Mouse (Mus musculus) lung, embryonic 14.5 days (tissue): Measurements from ENCODE around the gene Nudt16l1. TPM values are rescaled to one million over a fixed set of nuclear protein-coding genes. Genes with fewer than 3 reads are reported as not detected.

Experiments used
- ATAC-seq: fragments of 200-750 bp; cut with Nextera tagmentation; 2 replicates; pipeline ENCODE4 v1.8.0; 2017; ENCODE audit warnings: mild to moderate bottlenecking, moderate TSS enrichment, moderate library complexity; ENCODE audit not compliant: insufficient read depth
- DNase-seq: peaks from one replicate; pipeline ENCODE4 v3.0.0-alpha.2; 2015
- H3K27ac ChIP-seq: fragments of 300-500 bp; sonication (generic); 2 replicates; pipeline ENCODE4 v1.5.1; 2014; ENCODE audit warnings: low read depth, mild to moderate bottlenecking, moderate library complexity
- H3K27me3 ChIP-seq: fragments of 300-500 bp; sonication (generic); 2 replicates; pipeline ENCODE4 v1.6.1; 2014; ENCODE audit warnings: low read length, control low read depth; ENCODE audit not compliant: insufficient read depth
- H3K36me3 ChIP-seq: fragments of 300-500 bp; sonication (generic); 2 replicates; pipeline ENCODE4 v1.6.1; 2014; ENCODE audit warnings: control low read depth; ENCODE audit not compliant: insufficient read depth
- H3K4me1 ChIP-seq: fragments of 300-500 bp; sonication (generic); 2 replicates; pipeline ENCODE4 v1.6.1; 2014; ENCODE audit warnings: antibody characterized with exemption, control low read depth; ENCODE audit not compliant: insufficient read depth
- H3K4me2 ChIP-seq: fragments of 300-500 bp; sonication (generic); 2 replicates; pipeline ENCODE4 v1.6.1; 2014; ENCODE audit warnings: mild to moderate bottlenecking
- H3K4me3 ChIP-seq: fragments of 300-500 bp; sonication (generic); 2 replicates; pipeline ENCODE4 v1.5.1; 2014; ENCODE audit warnings: low read depth, low read length
- H3K9ac ChIP-seq: fragments of 300-500 bp; sonication (generic); 2 replicates; pipeline ENCODE4 v1.6.1; 2014
- H3K9me3 ChIP-seq: fragments of 300-500 bp; sonication (generic); 2 replicates; pipeline ENCODE4 v1.6.1; 2016; ENCODE audit warnings: low read depth, low read length, control low read depth
- CTCF ChIP-seq: IDR thresholded peaks from 2 replicates; pipeline ENCODE4 v1.5.1; 2016; ENCODE audit warnings: antibody characterized with exemption, low read depth
- WGBS: fragments of 180-500 bp; shearing (Covaris S2); extraction: QIAGEN DNeasy Blood & Tissue Kit; methylation state at CpG from one replicate; pipeline ENCODE4 v1.1.7; 2014; 5-methylcytosine and 5-hydroxymethylcytosine counted together
- polyA plus RNA-seq: library from polyadenylated mRNA; unstranded; fragments of >200 nt; fragmentation: Nextera tagmentation; extraction: Ambion mirVana; gene quantifications from 2 replicates; pipeline ENCODE4 v1.2.1, GENCODE M21; 2014

Nudt16l1 gene
- polyA plus RNA-seq, 1 experiment from 2014 or later, result 154 TPM

DNA sequence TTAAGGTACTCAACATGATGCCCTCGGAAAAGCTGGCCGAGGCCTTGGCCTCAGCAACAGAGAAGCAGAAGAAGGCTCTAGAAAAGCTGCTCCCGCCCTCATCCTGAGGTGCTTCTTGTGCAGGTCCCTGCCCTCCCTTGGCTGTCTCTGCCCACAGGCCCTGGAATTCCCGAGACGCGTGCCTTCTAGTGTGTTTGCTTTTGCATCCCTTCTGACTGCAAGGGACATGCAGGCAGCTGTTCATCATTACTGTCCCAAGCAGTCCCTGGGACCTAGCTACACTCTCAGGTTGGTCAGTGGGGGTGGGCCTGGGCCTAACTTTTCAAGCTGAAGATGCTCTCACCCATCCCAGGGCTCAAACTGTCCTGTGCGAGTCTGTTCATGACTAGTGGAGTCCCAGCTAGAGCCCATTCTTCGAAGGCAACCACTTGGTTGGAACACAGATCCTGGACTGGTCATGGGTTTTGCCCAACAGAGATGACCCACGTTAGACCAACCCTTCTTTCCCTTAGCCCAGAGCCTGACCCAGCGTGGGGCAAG lies 1.8 kb downstream of the Nudt16l1 start:
- Histone ChIP-seq H3K9me3 (no peaks in the 10 kb centered on the region), H3K27ac (no peak overlapping the region; the same call in 1 of the 2 replicates), H3K4me2 (peak overlapping the region; percentile 92), H3K36me3 (peaks cover 69% of the 10 kb centered on the region), H3K27me3 (no peaks in the 10 kb centered on the region), H3K4me3 (no peak overlapping the region), H3K4me1 (0 out of 2 replicates have a peak, but pooled peaks cover 3% of the 10 kb centered on the region), H3K9ac (no peak overlapping the region)
- TF ChIP-seq CTCF, result no peak
- 77% methylated on average over 10 of the region's 10 CpGs for WGBS
- no peak for DNase-seq
- no peak for ATAC-seq

DNA sequence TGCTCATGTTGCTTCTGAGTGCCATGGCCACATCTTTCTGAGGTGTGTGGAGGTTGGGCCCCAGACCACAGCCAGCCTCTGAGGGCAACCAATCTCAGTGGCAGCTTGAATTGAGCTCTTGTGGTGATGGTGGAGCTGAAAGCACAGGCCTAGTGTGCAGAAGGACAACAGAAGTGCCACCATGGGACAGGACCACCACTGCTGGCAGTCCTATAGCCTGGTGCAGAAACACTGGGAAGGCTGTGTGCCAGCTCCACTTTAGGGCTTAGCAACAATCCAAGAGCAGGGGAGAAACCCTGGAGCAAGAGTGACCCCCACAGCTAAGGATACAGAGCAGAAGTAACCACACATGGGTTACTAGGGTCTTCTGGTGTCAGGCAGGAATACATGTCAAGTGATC lies 2.5 kb downstream of the Nudt16l1 start:
- Histone ChIP-seq H3K9ac (no peak overlapping the region), H3K9me3 (no peaks in the 10 kb centered on the region), H3K4me1 (0 out of 2 replicates have a peak, but pooled peaks cover 3% of the 10 kb centered on the region), H3K4me3 (no peak overlapping the region), H3K36me3 (peaks cover 68% of the 10 kb centered on the region), H3K4me2 (no peak overlapping the region), H3K27ac (no peak overlapping the region), H3K27me3 (no peaks in the 10 kb centered on the region)
- TF ChIP-seq CTCF, result no peak
- no peak for DNase-seq
- ATAC-seq, result no peak

GRCm38 (mm10) chr16:4942868-4943267 lies 4.3 kb downstream of the Nudt16l1 start:
- Histone ChIP-seq H3K9me3 (no peaks in the 10 kb centered on the region), H3K27ac (no peak overlapping the region), H3K9ac (no peak overlapping the region), H3K4me1 (0 out of 2 replicates have a peak, but pooled peaks cover 3% of the 10 kb centered on the region), H3K36me3 (peaks cover 68% of the 10 kb centered on the region), H3K4me3 (no peak overlapping the region), H3K4me2 (no peak overlapping the region), H3K27me3 (no peaks in the 10 kb centered on the region)
- no peak for TF ChIP-seq CTCF
- no peak for DNase-seq
- ATAC-seq, result no peak
- 91% methylated on average over 8 of the region's 8 CpGs for WGBS

DNA sequence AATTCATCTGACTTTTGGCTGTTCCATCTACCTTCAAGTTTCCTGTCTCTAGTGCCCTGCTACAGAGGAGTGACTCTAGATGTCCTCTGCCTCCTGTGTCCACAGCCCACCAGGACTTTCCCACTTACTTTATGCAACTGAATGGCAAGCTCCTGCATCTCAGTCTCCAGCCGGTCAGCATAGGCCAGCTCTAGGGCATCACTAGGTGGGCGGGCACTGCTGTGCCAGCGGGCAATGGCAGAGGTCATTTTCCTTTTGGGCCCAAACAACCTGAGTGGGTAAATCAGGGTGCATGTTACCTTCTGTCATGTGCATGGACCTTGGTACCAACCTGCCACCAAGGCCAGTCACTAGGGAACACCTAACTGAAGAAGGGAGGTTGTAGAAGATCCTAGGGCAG lies 4.9 kb downstream of the Nudt16l1 start:
- Histone ChIP-seq H3K9ac (no peak overlapping the region), H3K27ac (no peak overlapping the region), H3K9me3 (no peaks in the 10 kb centered on the region), H3K4me1 (0 out of 2 replicates have a peak, but pooled peaks cover 3% of the 10 kb centered on the region), H3K4me2 (no peak overlapping the region), H3K36me3 (peaks cover 72% of the 10 kb centered on the region), H3K27me3 (no peaks in the 10 kb centered on the region), H3K4me3 (no peak overlapping the region)
- 82% methylated on average over 3 of the region's 3 CpGs for WGBS
- TF ChIP-seq CTCF, result no peak
- no peak for ATAC-seq
- no peak for DNase-seq

- 74% methylated on average over 4 of the region's 4 CpGs for WGBS
- no peak for DNase-seq
Observed at GRCm38 (mm10) chr16:4945415-4945814, 6.9 kb downstream of the Nudt16l1 start.

DNA sequence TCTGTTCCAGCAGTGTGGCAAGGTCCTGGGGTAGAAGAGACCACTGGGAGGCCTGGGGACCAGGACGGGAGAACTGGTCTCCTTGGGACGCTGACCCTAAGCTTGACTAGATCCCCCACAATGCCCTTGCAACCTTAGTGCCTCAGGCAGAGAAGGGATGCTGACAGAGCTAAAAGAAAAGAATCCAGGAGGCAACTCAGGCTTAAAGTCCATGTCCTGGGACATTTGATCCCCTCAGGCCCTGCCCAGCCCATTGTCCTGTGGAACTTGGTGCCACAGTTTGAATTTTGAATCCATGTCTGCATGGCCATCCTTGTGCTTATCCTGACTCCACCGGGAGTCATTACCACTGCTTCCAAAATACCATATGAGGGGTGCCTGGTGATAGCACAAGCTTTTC lies 7.6 kb downstream of the Nudt16l1 start:
- peaks cover 81% of the 10 kb centered on the region for H3K36me3 ChIP-seq
- ATAC-seq, result no peak
- no peak for TF ChIP-seq CTCF

More at GRCm38 (mm10) chr16:4945415-4945814, 6.9 kb downstream of the Nudt16l1 start:
- Histone ChIP-seq H3K4me1 (no peaks in the 10 kb centered on the region), H3K4me2 (no peak overlapping the region), H3K9me3 (no peaks in the 10 kb centered on the region), H3K27ac (no peak overlapping the region), H3K36me3 (peaks cover 81% of the 10 kb centered on the region), H3K9ac (no peak overlapping the region), H3K4me3 (no peak overlapping the region), H3K27me3 (no peaks in the 10 kb centered on the region)
- no peak for TF ChIP-seq CTCF
- ATAC-seq, result no peak

DNA sequence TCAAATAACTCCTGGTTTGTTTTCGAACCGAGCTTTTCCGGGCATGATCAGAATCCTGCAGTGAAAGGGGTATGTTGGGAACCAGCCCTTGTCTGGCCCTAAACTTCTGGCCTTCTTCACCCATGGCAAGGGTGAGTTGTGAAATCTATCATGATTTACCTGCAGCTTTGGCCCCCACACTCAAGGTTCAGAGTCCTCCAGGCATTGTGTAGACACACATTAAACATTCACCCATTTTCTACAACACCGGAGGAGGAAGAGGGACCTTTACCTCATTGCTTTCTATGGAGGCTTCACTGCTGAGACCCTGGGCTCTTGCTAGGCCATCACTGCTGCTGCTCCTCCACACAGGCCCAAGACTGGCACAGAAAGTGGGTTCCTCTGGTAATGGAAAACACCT lies 8.8 kb downstream of the Nudt16l1 start:
- Histone ChIP-seq H3K4me1 (no peaks in the 10 kb centered on the region), H3K4me3 (no peak overlapping the region), H3K9ac (no peak overlapping the region), H3K4me2 (no peak overlapping the region), H3K9me3 (no peaks in the 10 kb centered on the region), H3K36me3 (peaks cover 81% of the 10 kb centered on the region), H3K27ac (no peak overlapping the region), H3K27me3 (no peaks in the 10 kb centered on the region)
- no peak for TF ChIP-seq CTCF
- DNase-seq (no peak), ATAC-seq (no peak)
- 83% methylated on average over 4 of the region's 4 CpGs for WGBS

More for the DNA sequence above, 7.6 kb downstream of the Nudt16l1 start:
- Histone ChIP-seq H3K4me2 (no peak overlapping the region), H3K27me3 (no peaks in the 10 kb centered on the region), H3K4me1 (no peaks in the 10 kb centered on the region), H3K9ac (no peak overlapping the region), H3K4me3 (no peak overlapping the region), H3K9me3 (no peaks in the 10 kb centered on the region), H3K27ac (no peak overlapping the region)
- no peak for DNase-seq
- 79% methylated on average over 3 of the region's 3 CpGs for WGBS
